Mouse (Mus musculus): Measurements from ENCODE around the gene Susd4. TPM values are rescaled to one million over a fixed set of nuclear protein-coding genes. Genes with fewer than 3 reads are reported as not detected.

Gene Susd4
- polyA plus RNA-seq, 1 experiment: 0.93 TPM

GRCm38 (mm10) chr1:182802891-182803290 is 39.2 kb downstream of the Susd4 start:
- no peak overlapping the region for H3K27ac ChIP-seq (ENCODE audit: insufficient read depth, low read length)
- TF ChIP-seq POLR2A (IDR thresholded peaks at IDR 0.05; ENCODE audit: low read depth, low read length): no peak
- H3K4me3 ChIP-seq (ENCODE audit: insufficient read depth, low read length): no peak overlapping the region
- no peaks in the 10 kb centered on the region for H3K4me1 ChIP-seq (ENCODE audit: control insufficient read depth, insufficient read depth, low read length)

GRCm38 (mm10) chr1:182813991-182814390 is 50.3 kb downstream of the Susd4 start:
- Histone ChIP-seq H3K27ac (ENCODE audit: insufficient read depth, low read length) (no peak overlapping the region), H3K4me3 (ENCODE audit: insufficient read depth, low read length) (no peak overlapping the region), H3K4me1 (ENCODE audit: control insufficient read depth, insufficient read depth, low read length) (no peaks in the 10 kb centered on the region)
- TF ChIP-seq POLR2A (IDR thresholded peaks at IDR 0.05; ENCODE audit: low read depth, low read length): no peak
- no peak for TF ChIP-seq CTCF (IDR thresholded peaks at IDR 0.05; ENCODE audit: borderline replicate concordance, insufficient read depth, low read length)

- H3K27ac ChIP-seq (ENCODE audit: insufficient read depth, low read length): no peak overlapping the region
- H3K4me1 ChIP-seq (ENCODE audit: control insufficient read depth, insufficient read depth, low read length): no peaks in the 10 kb centered on the region
- H3K4me3 ChIP-seq (ENCODE audit: insufficient read depth, low read length): no peak overlapping the region
- no peak for TF ChIP-seq POLR2A (IDR thresholded peaks at IDR 0.05; ENCODE audit: low read depth, low read length)
- no peak for TF ChIP-seq CTCF (IDR thresholded peaks at IDR 0.05; ENCODE audit: borderline replicate concordance, insufficient read depth, low read length)
Measured at GRCm38 (mm10) chr1:182814566-182814965, 50.9 kb downstream of the Susd4 start.

- no peak for TF ChIP-seq CTCF (IDR thresholded peaks at IDR 0.05; ENCODE audit: borderline replicate concordance, insufficient read depth, low read length)
- no peak for TF ChIP-seq POLR2A (IDR thresholded peaks at IDR 0.05; ENCODE audit: low read depth, low read length)
- Histone ChIP-seq H3K4me1 (ENCODE audit: control insufficient read depth, insufficient read depth, low read length) (no peaks in the 10 kb centered on the region), H3K27ac (ENCODE audit: insufficient read depth, low read length) (no peak overlapping the region), H3K4me3 (ENCODE audit: insufficient read depth, low read length) (no peak overlapping the region)
Measured at GRCm38 (mm10) chr1:182817106-182817505, 53.4 kb downstream of the Susd4 start.

- no peak for TF ChIP-seq POLR2A (IDR thresholded peaks at IDR 0.05; ENCODE audit: low read depth, low read length)
- TF ChIP-seq CTCF (IDR thresholded peaks at IDR 0.05; ENCODE audit: borderline replicate concordance, insufficient read depth, low read length): no peak
- no peaks in the 10 kb centered on the region for H3K4me1 ChIP-seq (ENCODE audit: control insufficient read depth, insufficient read depth, low read length)
Measured at GRCm38 (mm10) chr1:182817624-182818023, 54.0 kb downstream of the Susd4 start.

GRCm38 (mm10) chr1:182818931-182819330 is 55.3 kb downstream of the Susd4 start:
- Histone ChIP-seq H3K27ac (ENCODE audit: insufficient read depth, low read length) (no peak overlapping the region), H3K4me1 (ENCODE audit: control insufficient read depth, insufficient read depth, low read length) (no peaks in the 10 kb centered on the region), H3K4me3 (ENCODE audit: insufficient read depth, low read length) (no peak overlapping the region)
- TF ChIP-seq CTCF (IDR thresholded peaks at IDR 0.05; ENCODE audit: borderline replicate concordance, insufficient read depth, low read length): no peak
- no peak for TF ChIP-seq POLR2A (IDR thresholded peaks at IDR 0.05; ENCODE audit: low read depth, low read length)

More at GRCm38 (mm10) chr1:182817624-182818023, 54.0 kb downstream of the Susd4 start:
- Histone ChIP-seq H3K27ac (ENCODE audit: insufficient read depth, low read length) (no peak overlapping the region), H3K4me3 (ENCODE audit: insufficient read depth, low read length) (no peak overlapping the region)

- no peaks in the 10 kb centered on the region for H3K4me1 ChIP-seq (ENCODE audit: control insufficient read depth, insufficient read depth, low read length)
- no peak for TF ChIP-seq CTCF (IDR thresholded peaks at IDR 0.05; ENCODE audit: borderline replicate concordance, insufficient read depth, low read length)
- TF ChIP-seq POLR2A (IDR thresholded peaks at IDR 0.05; ENCODE audit: low read depth, low read length): no peak
- no peak overlapping the region for H3K4me3 ChIP-seq (ENCODE audit: insufficient read depth, low read length)
- H3K27ac ChIP-seq (ENCODE audit: insufficient read depth, low read length): no peak overlapping the region
Measured at GRCm38 (mm10) chr1:182822729-182823128, 59.1 kb downstream of the Susd4 start.

- TF ChIP-seq CTCF (IDR thresholded peaks at IDR 0.05; ENCODE audit: borderline replicate concordance, insufficient read depth, low read length) (no peak), POLR2A (IDR thresholded peaks at IDR 0.05; ENCODE audit: low read depth, low read length) (no peak)
- H3K4me3 ChIP-seq (ENCODE audit: insufficient read depth, low read length): no peak overlapping the region
- H3K4me1 ChIP-seq (ENCODE audit: control insufficient read depth, insufficient read depth, low read length): no peaks in the 10 kb centered on the region
- H3K27ac ChIP-seq (ENCODE audit: insufficient read depth, low read length): no peak overlapping the region
Measured at GRCm38 (mm10) chr1:182823723-182824421, 60.2 kb downstream of the Susd4 start.

- TF ChIP-seq POLR2A (IDR thresholded peaks at IDR 0.05; ENCODE audit: low read depth, low read length) (no peak), CTCF (IDR thresholded peaks at IDR 0.05; ENCODE audit: borderline replicate concordance, insufficient read depth, low read length) (no peak)
Measured at GRCm38 (mm10) chr1:182826557-182826956, 62.9 kb downstream of the Susd4 start.

GRCm38 (mm10) chr1:182838061-182838460 is 74.4 kb downstream of the Susd4 start:
- TF ChIP-seq POLR2A (IDR thresholded peaks at IDR 0.05; ENCODE audit: low read depth, low read length) (no peak), CTCF (IDR thresholded peaks at IDR 0.05; ENCODE audit: borderline replicate concordance, insufficient read depth, low read length) (no peak)
- no peak overlapping the region for H3K4me3 ChIP-seq (ENCODE audit: insufficient read depth, low read length)
- H3K27ac ChIP-seq (ENCODE audit: insufficient read depth, low read length): no peak overlapping the region
- H3K4me1 ChIP-seq (ENCODE audit: control insufficient read depth, insufficient read depth, low read length): no peaks in the 10 kb centered on the region; the same call in 1 of the 2 replicates

More at GRCm38 (mm10) chr1:182826557-182826956, 62.9 kb downstream of the Susd4 start:
- no peak overlapping the region for H3K27ac ChIP-seq (ENCODE audit: insufficient read depth, low read length)
- H3K4me1 ChIP-seq (ENCODE audit: control insufficient read depth, insufficient read depth, low read length): no peaks in the 10 kb centered on the region
- H3K4me3 ChIP-seq (ENCODE audit: insufficient read depth, low read length): no peak overlapping the region
